Mouse (Mus musculus): ENCODE measurements at regions not wholly inside any gene's neighbourhood (a gene's known extent, or its start where the extent isn't known, plus 50 kb on each side); places are given as distances from the start of the nearest gene placed in this dataset.
"Not testable (repeated sequence)": the region's sequence is repeated elsewhere in the genome, so short reads cannot be mapped to it uniquely, and the experiment has no call there.

GRCm38 (mm10) chr10:11515144-11515543, 171.9 kb downstream of the Epm2a start:
- DNase-seq = no peak

GRCm38 (mm10) chr10:11517122-11517521, 173.9 kb downstream of the Epm2a start:
- no peak for DNase-seq

- no peak for DNase-seq
Measured at GRCm38 (mm10) chr10:11531343-11531742, 188.1 kb downstream of the Epm2a start.

DNA sequence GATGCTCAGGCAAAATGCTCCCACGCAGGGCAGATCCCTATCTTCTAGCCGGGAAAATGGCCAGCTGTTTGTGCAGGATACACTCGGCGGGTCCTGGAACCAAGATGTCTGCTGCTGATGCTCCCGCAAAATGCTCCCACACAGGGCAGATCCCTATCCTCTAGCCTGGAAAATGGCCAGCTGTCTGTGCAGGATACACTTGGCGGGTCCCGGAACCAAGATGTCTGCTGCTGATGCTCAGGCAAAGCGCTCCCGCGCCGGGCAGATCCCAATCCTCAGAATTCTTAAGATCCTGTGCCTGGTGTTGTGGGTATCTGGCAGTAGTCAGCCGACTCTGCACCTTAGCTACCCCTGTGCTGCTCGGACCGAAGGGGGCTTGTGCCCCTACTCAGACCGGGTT, 212.2 kb downstream of the Epm2a start:
- not testable (repeated sequence) for DNase-seq

DNA sequence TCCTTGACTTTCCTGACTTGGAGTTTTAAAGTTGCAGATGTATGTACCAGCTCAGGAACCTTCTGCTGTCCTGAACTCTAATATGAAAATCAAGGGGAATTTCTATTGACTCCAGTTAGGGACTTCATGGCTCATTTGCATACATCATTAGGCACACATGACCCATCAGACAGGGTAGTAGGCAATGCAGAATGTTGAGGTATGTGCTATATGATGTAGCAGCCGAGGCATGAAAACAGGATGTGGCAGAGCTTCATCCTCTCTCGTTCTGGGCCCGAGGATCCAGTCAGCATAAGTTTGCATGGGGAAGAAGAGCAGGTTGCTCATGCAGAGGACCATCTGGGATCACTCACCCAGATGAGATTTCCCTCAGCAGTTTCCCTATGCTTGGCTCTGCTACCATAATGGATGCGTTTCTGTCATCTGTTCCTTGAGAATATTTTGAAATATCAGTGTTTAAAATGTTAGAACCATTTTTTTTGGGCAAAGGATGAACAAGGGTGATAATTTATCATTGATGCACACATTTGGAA, 227.4 kb downstream of the Epm2a start:
- DNase-seq = no peak

DNA sequence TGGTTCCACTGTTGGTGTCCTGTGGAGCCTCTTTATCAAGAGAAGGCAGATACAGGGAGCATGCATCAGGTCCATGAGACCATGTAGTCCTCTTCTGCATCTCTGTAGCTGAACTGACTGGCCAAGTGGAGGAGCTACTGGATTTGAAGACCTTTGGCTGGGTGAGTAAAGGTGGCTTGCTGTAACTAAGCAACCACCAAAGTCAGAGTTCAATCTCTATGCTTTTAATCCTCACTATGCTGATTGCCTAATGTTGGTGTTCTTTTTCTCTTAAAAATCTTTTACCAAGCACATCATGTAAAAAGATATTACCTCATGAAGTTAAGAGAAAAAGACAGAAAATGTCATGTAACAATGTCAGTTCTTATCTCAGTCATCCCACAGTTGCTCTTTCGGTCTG, 265.2 kb downstream of the Epm2a start:
- no peak for DNase-seq

DNA sequence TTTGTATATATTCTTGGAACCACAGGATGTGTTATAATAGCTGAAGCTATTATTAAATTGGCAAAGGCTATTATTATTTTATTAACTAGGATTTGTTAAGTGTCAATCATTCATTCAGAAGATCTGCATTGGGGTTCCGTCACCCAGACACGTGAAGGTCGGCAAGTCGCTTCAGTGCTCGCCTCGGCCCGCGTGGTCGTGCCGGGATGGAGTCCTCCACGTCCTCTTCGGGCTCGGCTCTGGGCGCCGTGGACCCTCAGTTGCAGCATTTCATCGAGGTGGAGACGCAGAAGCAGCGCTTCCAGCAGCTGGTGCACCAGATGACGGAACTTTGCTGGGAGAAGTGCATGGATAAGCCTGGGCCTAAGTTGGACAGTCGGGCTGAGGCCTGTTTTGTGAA, 265.9 kb downstream of the Epm2a start:
- not testable (repeated sequence) for DNase-seq

GRCm38 (mm10) chr10:11648151-11648550, 304.9 kb downstream of the Epm2a start:
- no peak for DNase-seq

- no peak for DNase-seq
Measured at GRCm38 (mm10) chr10:11660056-11660770, 317.0 kb downstream of the Epm2a start.

GRCm38 (mm10) chr10:11661660-11662250, 318.6 kb downstream of the Epm2a start:
- DNase-seq = no peak

GRCm38 (mm10) chr10:11709742-11710141, 366.5 kb downstream of the Epm2a start:
- no peak for DNase-seq

- DNase-seq = no peak
Measured at GRCm38 (mm10) chr10:11724775-11725174, 381.6 kb downstream of the Epm2a start.

DNA sequence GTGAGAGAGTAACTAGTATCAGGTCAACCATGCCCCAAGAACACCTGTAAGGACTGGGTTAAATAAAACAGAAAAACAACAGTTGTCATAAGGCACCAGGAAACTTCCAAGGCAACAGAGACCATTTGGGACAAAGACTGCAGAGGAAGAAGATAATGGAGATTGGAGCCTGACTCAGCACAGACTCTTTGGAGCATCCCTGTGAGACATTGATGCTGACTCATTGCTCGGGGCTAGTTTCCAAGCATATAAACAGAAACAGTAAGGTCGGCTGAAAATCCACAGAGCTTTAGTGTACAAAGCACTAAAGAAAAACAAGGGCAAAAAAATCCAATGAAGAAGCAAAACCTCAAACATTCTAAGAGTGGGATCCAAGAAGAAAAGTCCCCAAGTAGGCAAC, 386.3 kb downstream of the Epm2a start:
- no peak for DNase-seq

GRCm38 (mm10) chr10:11739574-11740368, 396.6 kb downstream of the Epm2a start:
- no peak for DNase-seq

DNA sequence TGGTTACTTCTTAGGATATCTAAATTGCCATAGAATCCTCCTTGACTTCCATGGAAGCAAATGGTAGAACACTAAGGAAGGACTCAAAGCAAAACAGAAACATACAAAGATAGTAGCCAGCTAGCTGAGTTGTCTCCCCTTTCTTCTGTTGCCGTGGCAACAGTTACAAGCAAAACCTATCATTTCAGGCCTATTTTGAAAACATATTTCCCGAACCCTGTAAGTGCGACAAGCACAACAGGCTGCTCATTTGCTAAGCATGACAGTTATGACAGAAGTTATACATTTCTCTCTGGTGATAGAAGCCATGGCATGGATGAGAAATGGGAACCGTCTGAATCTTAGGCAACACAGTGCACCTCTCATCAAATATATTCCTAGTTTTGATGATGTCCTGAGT, 402.4 kb downstream of the Epm2a start:
- no peak for DNase-seq

- no peak for DNase-seq
Measured at GRCm38 (mm10) chr10:11746959-11747358, 403.8 kb downstream of the Epm2a start.

GRCm38 (mm10) chr10:11755105-11755730, 412.0 kb downstream of the Epm2a start:
- no peak for DNase-seq

- DNase-seq = no peak
Measured at GRCm38 (mm10) chr10:11777894-11778293, 434.7 kb downstream of the Epm2a start.

DNA sequence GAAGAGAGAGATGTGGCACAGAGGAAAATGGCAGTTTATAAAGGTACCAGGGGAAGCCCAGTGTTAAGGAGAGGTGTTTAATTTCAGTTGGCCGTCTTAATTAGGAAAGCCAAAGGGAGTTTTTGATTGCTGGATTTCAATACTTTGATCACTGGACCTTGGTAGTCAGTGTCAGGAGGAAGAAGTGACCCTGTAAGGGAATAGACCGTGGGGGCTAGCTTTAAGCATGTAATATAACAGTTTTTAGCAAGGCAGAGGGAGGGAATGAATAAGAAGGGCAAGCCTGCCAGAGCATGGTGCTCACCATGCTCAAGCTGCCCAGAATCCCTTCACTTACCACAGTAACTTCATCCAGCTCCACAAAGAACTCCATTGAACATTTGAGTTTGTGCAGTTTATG, 437.1 kb downstream of the Epm2a start:
- no peak for DNase-seq

- DNase-seq = no peak
Measured at GRCm38 (mm10) chr10:11787240-11787639, 444.0 kb downstream of the Epm2a start.

DNA sequence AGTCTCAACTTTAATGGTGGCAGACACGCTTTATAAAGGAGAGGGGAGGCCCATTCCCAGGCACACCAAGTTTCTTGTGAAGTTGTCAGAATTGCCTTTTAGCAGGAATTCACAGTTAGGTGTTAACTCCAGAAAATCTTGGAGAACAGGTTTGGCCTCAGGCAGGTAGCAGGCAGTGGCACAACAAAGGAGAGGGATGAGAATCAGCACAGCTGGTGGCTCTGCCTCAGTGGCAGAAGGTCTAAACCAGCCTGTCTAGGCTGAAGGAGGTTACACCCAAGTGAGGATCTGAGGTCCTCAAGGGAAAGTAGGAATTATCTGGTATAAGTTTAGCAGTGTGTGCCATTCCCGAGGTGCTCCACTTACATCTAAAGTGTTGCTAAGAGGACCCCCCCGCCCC, 456.3 kb downstream of the Epm2a start:
- no peak for DNase-seq

DNA sequence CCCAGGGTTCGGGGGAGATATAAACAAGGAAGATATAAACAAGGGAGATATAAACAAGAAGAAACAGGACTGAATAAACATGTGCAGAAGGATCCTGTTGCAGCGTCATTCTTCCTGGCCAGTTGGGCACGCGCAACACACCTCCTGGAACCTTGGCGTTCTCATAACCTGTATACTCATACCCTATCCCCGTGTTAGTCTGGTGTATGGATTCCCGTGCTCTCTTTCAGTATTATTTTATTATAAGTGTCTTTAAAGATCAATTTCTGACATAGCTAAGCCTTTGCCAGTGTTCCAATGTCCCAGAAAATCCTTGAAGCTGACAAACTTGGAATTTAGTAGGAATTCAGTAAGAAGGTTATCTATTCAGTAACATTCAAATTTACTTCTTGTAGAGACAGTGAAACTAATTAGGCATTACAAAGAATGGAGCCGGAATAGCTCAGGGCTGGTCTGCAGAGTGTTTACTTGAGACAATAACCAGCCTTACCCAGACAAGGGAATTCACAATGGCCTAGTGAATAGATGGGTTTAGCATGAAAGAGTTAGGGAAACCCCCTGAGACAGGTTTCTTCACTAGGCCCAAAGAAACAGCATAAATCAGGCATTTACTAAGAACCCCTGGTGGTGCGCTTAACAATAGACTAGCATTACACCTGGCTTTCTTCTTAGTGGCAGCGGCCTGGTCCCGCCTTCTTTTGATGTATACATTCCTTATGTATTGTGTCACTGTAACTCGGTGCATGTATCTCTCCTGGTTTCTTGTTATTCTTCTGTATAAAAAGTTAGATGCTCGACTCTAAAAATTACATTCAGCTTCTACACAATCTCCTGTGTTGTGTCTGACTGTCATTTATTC, 458.4 kb downstream of the Epm2a start:
- not testable (repeated sequence) for DNase-seq
